Mouse (Mus musculus): ENCODE measurements around the gene Rere. TPM values are rescaled to one million over a fixed set of nuclear protein-coding genes. Genes with fewer than 3 reads are reported as not detected.

The Rere gene
- polyA plus RNA-seq, 1 experiment from 2014 or later = 27.2 TPM

GRCm38 (mm10) chr4:150351419-150352075 is 70.1 kb downstream of the Rere start:
- Histone ChIP-seq H3K9ac (no peak overlapping the region), H3K27ac (replicated peaks) (no peak overlapping the region), H3K4me2 (replicated peaks) (no peak overlapping the region), H3K4me3 (replicated peaks) (no peak overlapping the region), H3K27me3 (no peaks in the 10 kb centered on the region), H3K36me3 (no peaks in the 10 kb centered on the region), H3K4me1 (peaks cover 12% of the 10 kb centered on the region), H3K9me3 (replicated peaks) (no peaks in the 10 kb centered on the region)
- ATAC-seq (ENCODE audit: insufficient number of reproducible peaks, low FRiP score, low TSS enrichment, low read depth) = no peak
- 43% methylated on average over 7 of the region's 7 CpGs for WGBS

DNA sequence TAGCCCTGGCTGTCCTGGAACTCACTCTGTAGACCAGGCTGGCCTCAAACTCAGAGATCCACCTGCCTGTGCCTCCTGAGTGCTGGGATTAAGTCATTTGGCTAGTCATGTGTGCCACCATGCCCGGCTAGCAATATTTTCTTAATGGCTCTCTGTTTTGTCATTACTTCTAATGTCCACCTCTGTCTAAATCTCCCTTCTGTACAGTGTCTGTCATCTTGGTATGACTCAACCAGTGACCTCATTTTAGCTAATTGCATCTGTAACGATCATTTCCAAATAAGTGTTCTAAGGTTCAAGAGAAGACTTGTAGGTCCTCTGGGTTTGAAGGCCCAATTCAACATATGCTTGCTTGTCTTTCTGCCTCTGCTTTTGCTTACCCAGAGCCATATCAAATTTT is 71.3 kb downstream of the Rere start:
- Histone ChIP-seq H3K4me1 (peaks cover 7% of the 10 kb centered on the region; the same call in 1 of the 2 replicates), H3K4me3 (replicated peaks) (no peak overlapping the region), H3K9ac (no peak overlapping the region), H3K27ac (replicated peaks) (no peak overlapping the region), H3K36me3 (no peaks in the 10 kb centered on the region), H3K9me3 (replicated peaks) (no peaks in the 10 kb centered on the region), H3K27me3 (no peaks in the 10 kb centered on the region), H3K4me2 (replicated peaks) (no peak overlapping the region)
- no peak for ATAC-seq (ENCODE audit: insufficient number of reproducible peaks, low FRiP score, low TSS enrichment, low read depth)
- WGBS = 68% methylated on average over 2 of the region's 2 CpGs

- H3K27ac ChIP-seq (replicated peaks) = no peak overlapping the region
- no peak overlapping the region for H3K4me3 ChIP-seq (replicated peaks)
- no peak overlapping the region for H3K4me2 ChIP-seq (replicated peaks)
- H3K9me3 ChIP-seq (replicated peaks) = no peaks in the 10 kb centered on the region
- peaks cover 7% of the 10 kb centered on the region; the same call in 1 of the 2 replicates for H3K4me1 ChIP-seq
- no peaks in the 10 kb centered on the region for H3K36me3 ChIP-seq
- ATAC-seq (ENCODE audit: insufficient number of reproducible peaks, low FRiP score, low TSS enrichment, low read depth) = no peak
- H3K9ac ChIP-seq = no peak overlapping the region
- no peaks in the 10 kb centered on the region for H3K27me3 ChIP-seq
- WGBS = 89% methylated on average over 7 of the region's 7 CpGs
These were observed 72.0 kb downstream of the Rere start for GRCm38 (mm10) chr4:150353376-150353900.

- no peak for ATAC-seq (ENCODE audit: insufficient number of reproducible peaks, low FRiP score, low TSS enrichment, low read depth)
These were observed 74.4 kb downstream of the Rere start for GRCm38 (mm10) chr4:150355801-150356200.

GRCm38 (mm10) chr4:150361986-150362691 is 80.7 kb downstream of the Rere start:
- peaks cover 8% of the 10 kb centered on the region for H3K4me1 ChIP-seq
- no peaks in the 10 kb centered on the region for H3K27me3 ChIP-seq
- no peak overlapping the region for H3K4me2 ChIP-seq (replicated peaks)
- H3K36me3 ChIP-seq = no peaks in the 10 kb centered on the region
- no peaks in the 10 kb centered on the region for H3K9me3 ChIP-seq (replicated peaks)
- no peak overlapping the region for H3K9ac ChIP-seq
- no peak for ATAC-seq (ENCODE audit: insufficient number of reproducible peaks, low FRiP score, low TSS enrichment, low read depth)
- no peak overlapping the region for H3K4me3 ChIP-seq (replicated peaks)
- 22% methylated on average over 8 of the region's 8 CpGs for WGBS
- H3K27ac ChIP-seq (replicated peaks) = peak overlapping the region; percentile 44

More at GRCm38 (mm10) chr4:150355801-150356200, 74.4 kb downstream of the Rere start:
- 84% methylated on average over 5 of the region's 5 CpGs for WGBS
- H3K9me3 ChIP-seq (replicated peaks) = no peaks in the 10 kb centered on the region
- no peaks in the 10 kb centered on the region for H3K27me3 ChIP-seq
- no peak overlapping the region for H3K9ac ChIP-seq
- H3K4me3 ChIP-seq (replicated peaks) = no peak overlapping the region
- no peaks in the 10 kb centered on the region for H3K36me3 ChIP-seq
- no peak overlapping the region for H3K4me2 ChIP-seq (replicated peaks)
- no peaks in the 10 kb centered on the region for H3K4me1 ChIP-seq
- no peak overlapping the region for H3K27ac ChIP-seq (replicated peaks)

DNA sequence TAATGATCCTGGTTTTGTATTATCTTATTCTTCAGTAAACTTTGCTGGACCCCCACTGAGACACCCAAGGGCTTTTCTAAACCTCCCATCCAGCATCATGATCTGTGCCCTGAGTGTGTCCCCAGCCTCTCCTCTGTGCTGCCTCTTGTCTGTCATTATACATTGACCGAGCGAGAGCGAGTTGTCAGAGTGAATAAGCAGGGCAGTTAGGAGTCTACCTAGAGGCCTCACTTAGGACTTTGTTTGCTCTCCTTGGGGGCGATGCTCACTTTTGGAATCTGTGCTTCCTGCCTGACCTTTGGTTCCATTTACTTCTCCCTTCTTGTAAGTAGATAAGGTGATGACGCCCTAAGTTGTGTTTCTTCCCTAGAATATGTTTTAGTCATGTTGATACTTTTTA is 81.4 kb downstream of the Rere start:
- H3K4me3 ChIP-seq (replicated peaks) = no peak overlapping the region
- no peak overlapping the region for H3K27ac ChIP-seq (replicated peaks)
- H3K4me1 ChIP-seq = peaks cover 8% of the 10 kb centered on the region
- H3K27me3 ChIP-seq = no peaks in the 10 kb centered on the region
- no peaks in the 10 kb centered on the region for H3K9me3 ChIP-seq (replicated peaks)
- no peaks in the 10 kb centered on the region for H3K36me3 ChIP-seq
- ATAC-seq (ENCODE audit: insufficient number of reproducible peaks, low FRiP score, low TSS enrichment, low read depth) = no peak
- H3K9ac ChIP-seq = no peak overlapping the region
- no peak overlapping the region for H3K4me2 ChIP-seq (replicated peaks)
- WGBS = 42% methylated on average over 5 of the region's 5 CpGs

- ATAC-seq (ENCODE audit: insufficient number of reproducible peaks, low FRiP score, low TSS enrichment, low read depth) = no peak
- Histone ChIP-seq H3K4me3 (replicated peaks) (no peak overlapping the region), H3K27ac (replicated peaks) (0 out of 2 replicates have a peak overlapping the region, but pooled peaks have one; percentile 6), H3K27me3 (no peaks in the 10 kb centered on the region), H3K4me1 (peaks cover 11% of the 10 kb centered on the region), H3K36me3 (no peaks in the 10 kb centered on the region), H3K4me2 (replicated peaks) (no peak overlapping the region), H3K9ac (no peak overlapping the region), H3K9me3 (replicated peaks) (no peaks in the 10 kb centered on the region)
- WGBS = 64% methylated on average over 2 of the region's 2 CpGs
These were observed 83.3 kb downstream of the Rere start for GRCm38 (mm10) chr4:150364786-150365185.

GRCm38 (mm10) chr4:150366510-150367208 is 85.2 kb downstream of the Rere start:
- H3K9ac ChIP-seq = no peak overlapping the region
- peaks cover 24% of the 10 kb centered on the region for H3K4me1 ChIP-seq
- no peaks in the 10 kb centered on the region for H3K27me3 ChIP-seq
- no peak overlapping the region for H3K4me3 ChIP-seq (replicated peaks)
- no peaks in the 10 kb centered on the region for H3K9me3 ChIP-seq (replicated peaks)
- H3K4me2 ChIP-seq (replicated peaks) = no peak overlapping the region
- H3K36me3 ChIP-seq = no peaks in the 10 kb centered on the region
- ATAC-seq (ENCODE audit: insufficient number of reproducible peaks, low FRiP score, low TSS enrichment, low read depth) = no peak
- 39% methylated on average over 6 of the region's 6 CpGs for WGBS
- peak overlapping the region; percentile 13; the same call in 1 of the 2 replicates for H3K27ac ChIP-seq (replicated peaks)

- peaks cover 56% of the 10 kb centered on the region for H3K4me1 ChIP-seq
These were observed 90.3 kb downstream of the Rere start for GRCm38 (mm10) chr4:150371580-150372380.

GRCm38 (mm10) chr4:150372631-150373041 is 91.2 kb downstream of the Rere start:
- Histone ChIP-seq H3K4me3 (replicated peaks) (peak overlapping the region; percentile 61), H3K36me3 (no peaks in the 10 kb centered on the region), H3K27ac (replicated peaks) (peak overlapping the region; percentile 87), H3K9ac (no peak overlapping the region), H3K9me3 (replicated peaks) (no peaks in the 10 kb centered on the region), H3K27me3 (no peaks in the 10 kb centered on the region), H3K4me1 (peaks cover 56% of the 10 kb centered on the region), H3K4me2 (replicated peaks) (peak overlapping the region; percentile 92)
- no peak for ATAC-seq (ENCODE audit: insufficient number of reproducible peaks, low FRiP score, low TSS enrichment, low read depth)
- 3% methylated on average over 3 of the region's 3 CpGs for WGBS

More at GRCm38 (mm10) chr4:150371580-150372380, 90.3 kb downstream of the Rere start:
- H3K9me3 ChIP-seq (replicated peaks) = no peaks in the 10 kb centered on the region
- peak; percentile 80 for ATAC-seq (ENCODE audit: insufficient number of reproducible peaks, low FRiP score, low TSS enrichment, low read depth)
- H3K27ac ChIP-seq (replicated peaks) = peak overlapping the region; percentile 87
- peak overlapping the region; percentile 92 for H3K4me2 ChIP-seq (replicated peaks)
- H3K27me3 ChIP-seq = no peaks in the 10 kb centered on the region
- no peaks in the 10 kb centered on the region for H3K36me3 ChIP-seq
- peak overlapping the region; percentile 73 for H3K9ac ChIP-seq
- under 1% methylated on average over 58 of the region's 58 CpGs for WGBS
- H3K4me3 ChIP-seq (replicated peaks) = peak overlapping the region; percentile 61
